Mouse (Mus musculus): ENCODE data around the gene Tmem260.

DNA sequence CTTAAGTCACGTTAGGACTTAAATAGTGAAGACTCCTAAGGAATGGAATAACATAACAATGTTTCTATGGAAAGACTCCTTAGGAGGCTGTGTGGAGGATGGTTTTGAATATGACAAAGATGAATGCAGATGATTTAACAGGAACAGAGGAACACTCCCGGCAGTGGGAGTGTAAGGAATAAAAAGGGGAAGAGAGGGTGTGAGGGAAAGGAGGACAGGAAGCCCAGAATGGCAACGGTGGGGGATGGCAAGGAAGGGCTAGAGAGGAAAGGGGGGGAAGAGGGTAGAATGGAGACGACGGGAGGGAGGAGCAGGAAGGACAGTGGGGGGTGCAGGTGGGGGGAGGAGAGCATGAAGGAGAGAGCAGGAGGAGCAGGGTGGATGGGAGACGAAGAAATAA is 24.4 kb upstream of the Tmem260 start:
- TF ChIP-seq CTCF (IDR thresholded peaks at IDR 0.05; ENCODE audit: control insufficient read depth, insufficient read depth, insufficient read length) (no peak), USF1 (IDR thresholded peaks at IDR 0.05; ENCODE audit: low read depth) (no peak)

All from C2C12 (cell line).